Mouse (Mus musculus): ENCODE results near the gene Ctla4.

Ctla4 gene

GRCm38 (mm10) chr1:60886981-60887380 is at the start of gene Ctla4:
Gene Ctla4, plus strand, starts transcription at chr1:60887000.
- ChIA-PET POLR2A (no interaction called here), CTCF (no interaction called here)

- POLR2A ChIA-PET, result interaction anchor here (0.8 to 14.0 kb wide), 15 partner anchors 9 to 495 kb away, joined by 3 to 379 read pairs (median 10); no protein-coding TSS in a partner anchor
- CTCF ChIA-PET, result interaction anchor here in 2 of 4 experiments (0.9 to 1.8 kb wide), 4 partner anchors 12 to 18 kb away, joined by 3 to 7 read pairs (median 6); no protein-coding TSS in a partner anchor
These were observed 47.6 kb upstream of the Ctla4 start for GRCm38 (mm10) chr1:60839161-60839560.

DNA sequence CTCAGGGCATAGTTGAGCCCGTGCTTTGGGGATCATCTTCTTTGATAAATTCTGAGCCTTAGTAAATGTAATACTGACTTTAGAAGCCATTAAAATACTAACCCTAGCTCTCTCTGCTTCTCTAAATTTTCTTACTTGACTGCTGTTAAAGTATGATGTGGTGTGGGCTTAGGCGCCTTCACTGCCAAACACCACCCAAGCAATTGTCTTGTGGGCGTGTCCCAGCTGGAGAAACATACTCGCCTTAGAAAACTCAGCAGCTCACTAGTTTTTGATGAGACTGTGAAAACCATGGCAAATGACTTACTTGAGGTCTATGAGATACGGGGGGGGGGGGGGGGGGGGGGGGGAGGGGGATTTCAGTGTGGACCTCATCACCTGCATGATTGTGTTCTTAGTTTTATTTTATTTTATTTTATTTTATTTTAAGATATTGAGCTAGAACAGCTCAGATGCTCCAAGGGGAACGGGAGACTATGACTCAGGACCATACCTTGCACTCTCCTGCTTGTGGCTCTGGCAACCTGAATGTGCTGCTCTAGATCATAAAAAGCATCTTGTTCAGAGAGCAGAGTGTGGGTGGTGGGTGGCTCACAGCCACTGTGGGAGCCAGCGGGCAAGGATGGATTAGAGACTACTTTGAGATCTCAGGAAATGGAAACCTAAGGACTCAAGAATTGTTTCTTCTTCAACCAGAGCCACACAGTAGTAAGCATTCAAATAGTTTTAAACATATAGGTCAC is 41.3 kb upstream of the Ctla4 start:
- ChIA-PET CTCF (interaction anchor here in 2 of 4 experiments (0.5 to 2.2 kb wide), 2 partner anchors 23 to 404 kb away, joined by 4 to 7 read pairs; no protein-coding TSS in a partner anchor), POLR2A (interaction anchor here in 2 of 4 experiments (0.6 to 14.0 kb wide), 11 partner anchors 7 to 56 kb away, joined by 3 to 379 read pairs (median 6); no protein-coding TSS in a partner anchor)

- ChIA-PET POLR2A (interaction anchor here in 2 of 4 experiments (0.5 to 14.0 kb wide), 6 partner anchors 9 to 129 kb away, joined by 3 to 379 read pairs (median 8); no protein-coding TSS in a partner anchor), CTCF (no interaction called here)
These were observed 40.1 kb upstream of the Ctla4 start for GRCm38 (mm10) chr1:60846616-60847275.

DNA sequence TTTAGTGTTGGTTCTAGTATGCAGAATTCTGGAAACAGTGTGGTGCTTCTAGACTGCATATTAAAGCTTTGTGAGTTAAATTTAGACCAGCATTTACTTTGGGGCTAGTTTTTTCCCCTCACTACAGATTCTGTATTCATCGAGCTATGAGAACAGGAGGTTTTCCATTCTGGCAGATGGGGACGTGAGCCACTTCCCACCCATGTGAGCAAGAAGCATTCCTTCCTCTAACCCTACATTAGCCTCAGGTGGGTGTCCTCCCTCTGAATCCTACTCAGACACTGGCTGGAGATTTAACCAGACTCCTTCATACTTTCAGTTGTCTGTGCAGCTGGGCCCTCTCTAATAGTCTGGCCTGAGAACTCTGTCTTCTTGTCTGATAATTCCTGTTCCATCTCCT is 37.7 kb upstream of the Ctla4 start:
- POLR2A ChIA-PET, result interaction anchor here (0.6 to 11.7 kb wide), 12 partner anchors 9 to 247 kb away, joined by 3 to 379 read pairs (median 4); no protein-coding TSS in a partner anchor
- CTCF ChIA-PET, result no interaction called here

DNA sequence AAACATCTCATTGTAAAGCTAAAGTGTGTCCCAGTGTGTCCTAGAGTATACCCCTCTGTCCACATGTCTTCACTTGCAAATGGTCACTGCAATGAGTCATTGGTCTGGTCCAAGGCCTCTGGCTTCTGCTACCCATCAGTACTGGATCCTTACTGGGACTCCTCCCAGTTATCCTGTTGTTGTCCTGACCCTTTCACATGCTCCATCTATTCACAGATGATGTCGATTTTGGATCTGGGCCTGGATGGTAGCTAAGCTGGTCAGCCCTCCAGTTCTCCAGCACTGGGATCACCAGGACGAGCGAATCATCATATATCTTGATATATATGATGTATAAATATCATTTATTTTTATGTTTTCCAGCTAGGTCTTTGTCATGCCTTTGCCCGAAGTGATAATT is 37.0 kb upstream of the Ctla4 start:
- ChIA-PET CTCF (no interaction called here), POLR2A (interaction anchor here in 3 of 4 experiments (0.6 to 11.7 kb wide), 11 partner anchors 10 to 1918 kb away, joined by 3 to 379 read pairs (median 6); no protein-coding TSS in a partner anchor)

DNA sequence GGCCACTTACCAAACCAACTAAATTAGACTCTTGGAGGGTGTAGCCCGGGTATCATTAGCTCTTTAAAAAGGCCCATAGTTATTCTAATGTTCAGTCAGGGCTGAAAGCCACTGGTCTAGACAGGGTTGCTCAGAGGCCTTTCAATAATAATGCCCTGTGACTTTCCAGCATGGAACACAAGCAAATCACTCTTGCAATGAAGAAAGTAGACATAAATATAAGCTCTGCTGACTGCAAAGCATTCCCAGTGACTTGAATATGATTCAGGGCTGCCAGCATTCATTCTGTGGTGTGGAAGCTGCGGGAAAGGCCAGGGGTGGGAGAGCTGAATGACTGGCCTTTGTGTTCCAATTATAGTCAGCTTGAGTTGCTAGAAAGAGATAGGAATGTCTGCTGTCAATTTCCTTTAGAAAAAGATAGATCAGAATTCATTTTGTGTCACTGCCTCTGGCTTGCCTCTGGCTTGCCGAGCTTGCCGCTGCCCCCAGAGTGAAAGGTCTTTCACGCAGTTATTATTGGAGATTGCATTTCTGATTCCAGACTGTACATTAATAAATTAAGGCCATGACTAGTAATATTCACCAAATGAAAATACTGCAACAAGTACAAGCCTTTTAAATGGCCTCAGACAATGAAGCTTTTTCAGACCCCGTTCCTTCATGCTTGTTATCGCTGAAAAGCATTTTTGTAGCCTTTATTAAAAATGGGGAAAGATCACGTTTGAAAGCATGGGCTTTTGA is 35.6 kb upstream of the Ctla4 start:
- ChIA-PET CTCF (interaction anchor here in 3 of 4 experiments (0.7 to 1.4 kb wide), 7 partner anchors 9 to 396 kb away, joined by 3 to 5 read pairs (median 3); no protein-coding TSS in a partner anchor), POLR2A (interaction anchor here (0.6 to 11.7 kb wide), 53 partner anchors 8 to 1916 kb away, joined by 3 to 379 read pairs (median 4); partner anchors contain the start of gene Raph1 (in 2 of the 4))

- POLR2A ChIA-PET, result interaction anchor here (0.6 to 11.7 kb wide), 55 partner anchors 10 to 1884 kb away, joined by 3 to 379 read pairs (median 5); partner anchors contain the start of genes Raph1 (in 2 of the 4) and Cyp20a1 (in 1 of the 4)
- CTCF ChIA-PET, result interaction anchor here (0.7 to 2.2 kb wide), 7 partner anchors 10 to 74 kb away, joined by 3 to 7 read pairs (median 4); no protein-coding TSS in a partner anchor
These were observed 34.6 kb upstream of the Ctla4 start for GRCm38 (mm10) chr1:60852075-60852769.

GRCm38 (mm10) chr1:60852770-60853147 is 34.0 kb upstream of the Ctla4 start:
- CTCF ChIA-PET, result interaction anchor here (0.5 to 2.2 kb wide), 9 partner anchors 9 to 131 kb away, joined by 3 to 7 read pairs (median 4); no protein-coding TSS in a partner anchor
- POLR2A ChIA-PET, result interaction anchor here (0.7 to 11.7 kb wide), 58 partner anchors 9 to 1884 kb away, joined by 3 to 379 read pairs (median 4); partner anchors contain the start of genes Cyp20a1 (in 2 of the 4), Raph1 (in 2 of the 4) and Abi2 (in 1 of the 4)

GRCm38 (mm10) chr1:60853330-60853956 is 33.4 kb upstream of the Ctla4 start:
- CTCF ChIA-PET, result interaction anchor here in 3 of 4 experiments (0.5 to 2.2 kb wide), 5 partner anchors 14 to 131 kb away, joined by 3 to 7 read pairs (median 5); no protein-coding TSS in a partner anchor

GRCm38 (mm10) chr1:60853991-60854390 is 32.8 kb upstream of the Ctla4 start:
- ChIA-PET CTCF (interaction anchor here in 2 of 4 experiments (2.1 to 2.2 kb wide), 2 partner anchors 31 kb away, joined by 6 to 7 read pairs; no protein-coding TSS in a partner anchor), POLR2A (interaction anchor here in 3 of 4 experiments (0.8 to 11.7 kb wide), 32 partner anchors 8 to 1883 kb away, joined by 3 to 379 read pairs (median 6); partner anchors contain the start of genes Raph1 (in 2 of the 3) and Cyp20a1 (in 1 of the 3))

More at GRCm38 (mm10) chr1:60853330-60853956, 33.4 kb upstream of the Ctla4 start:
- POLR2A ChIA-PET, result interaction anchor here in 3 of 4 experiments (0.5 to 11.7 kb wide), 46 partner anchors 8 to 1883 kb away, joined by 3 to 379 read pairs (median 4); partner anchors contain the start of genes Cyp20a1 (in 2 of the 3), Raph1 (in 2 of the 3) and Abi2 (in 1 of the 3)

DNA sequence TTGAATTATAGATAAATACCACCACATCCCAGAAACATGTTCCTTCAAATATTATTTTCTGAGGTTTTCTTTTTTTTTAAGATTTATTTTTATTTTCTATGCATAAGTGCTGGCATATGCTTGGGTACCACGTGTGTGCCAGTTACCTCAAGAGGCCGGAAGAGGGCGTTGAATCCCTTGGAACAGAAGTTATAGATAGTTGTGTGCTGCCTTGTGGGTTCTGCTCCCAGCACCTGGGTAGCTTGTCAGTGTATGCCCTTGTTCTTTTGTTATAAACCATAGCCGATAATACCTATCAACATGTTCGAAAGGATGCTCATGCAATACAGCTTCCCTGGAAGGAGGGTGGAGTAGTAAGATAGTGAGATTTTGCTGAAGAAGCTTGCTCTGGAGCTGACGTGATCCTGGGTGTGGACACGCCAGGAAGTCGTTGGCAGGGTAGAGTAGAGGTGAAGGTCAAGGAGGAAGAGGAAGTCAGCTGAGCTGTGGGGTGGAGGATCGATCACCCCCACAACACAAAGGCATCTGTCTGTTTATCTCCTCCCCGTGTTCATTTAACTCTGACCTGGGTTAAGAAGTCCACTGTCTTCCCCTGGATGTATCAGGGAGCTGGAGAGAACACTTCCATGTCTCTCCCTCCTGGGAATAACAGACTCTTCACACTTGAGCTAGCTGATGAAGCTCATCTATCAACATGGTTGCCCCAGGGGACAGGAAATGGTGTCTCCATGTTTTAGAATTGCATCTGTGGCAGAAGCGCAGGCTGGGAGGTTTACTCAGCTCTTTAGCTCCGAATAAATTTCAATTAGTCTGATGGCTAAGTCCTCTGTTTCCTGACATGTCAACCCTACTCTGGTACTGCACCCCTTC is 29.2 kb upstream of the Ctla4 start:
- ChIA-PET CTCF (interaction anchor here in 3 of 4 experiments (0.5 to 2.0 kb wide), 17 partner anchors 9 to 988 kb away, joined by 3 to 10 read pairs (median 3); no protein-coding TSS in a partner anchor), POLR2A (interaction anchor here (0.7 to 9.2 kb wide), 42 partner anchors 6 to 760 kb away, joined by 3 to 132 read pairs (median 4); partner anchors contain the start of genes Carf (in 1 of the 4) and Raph1 (in 1 of the 4))

GRCm38 (mm10) chr1:60859159-60859558 is 27.6 kb upstream of the Ctla4 start:
- ChIA-PET CTCF (interaction anchor here in 1 of 4 experiments (1.0 to 2.2 kb wide), 2 partner anchors 10 to 455 kb away, joined by 3 to 8 read pairs; no protein-coding TSS in a partner anchor), POLR2A (interaction anchor here in 3 of 4 experiments (0.6 to 9.2 kb wide), 13 partner anchors 8 to 646 kb away, joined by 3 to 132 read pairs (median 5); no protein-coding TSS in a partner anchor)

DNA sequence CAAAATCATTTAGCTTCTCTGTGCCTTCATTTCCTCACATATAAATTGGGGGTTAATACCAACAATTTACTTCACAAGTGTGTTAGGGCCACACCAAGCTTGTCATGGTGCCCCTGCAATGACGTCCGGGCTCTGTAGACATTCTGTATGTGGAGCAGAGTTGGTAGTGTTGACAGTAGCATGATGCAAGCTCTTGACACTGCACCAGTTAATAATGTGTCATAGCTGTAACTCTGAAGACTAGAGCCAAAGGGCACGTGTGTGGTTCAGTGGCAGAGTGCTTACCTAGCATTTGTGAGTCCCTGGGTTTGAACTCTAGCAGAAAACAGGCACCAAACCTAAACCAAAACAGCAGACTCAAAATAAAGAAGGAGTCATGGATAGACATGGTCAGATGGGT is 27.0 kb upstream of the Ctla4 start:
- POLR2A ChIA-PET, result interaction anchor here in 3 of 4 experiments (0.6 to 9.2 kb wide), 14 partner anchors 8 to 647 kb away, joined by 3 to 132 read pairs (median 4); partner anchors contain the start of gene Raph1 (in 1 of the 3)
- CTCF ChIA-PET, result interaction anchor here in 3 of 4 experiments (0.5 to 2.2 kb wide), 10 partner anchors 9 to 456 kb away, joined by 3 to 8 read pairs (median 3); no protein-coding TSS in a partner anchor

- CTCF ChIA-PET, result interaction anchor here in 3 of 4 experiments (0.5 to 2.2 kb wide), 9 partner anchors 8 to 433 kb away, joined by 3 to 8 read pairs (median 3); no protein-coding TSS in a partner anchor
- POLR2A ChIA-PET, result interaction anchor here in 3 of 4 experiments (0.7 to 9.2 kb wide), 10 partner anchors 9 to 328 kb away, joined by 3 to 132 read pairs (median 6); partner anchors contain the start of gene Raph1 (in 1 of the 3)
These were observed 26.3 kb upstream of the Ctla4 start for GRCm38 (mm10) chr1:60860357-60860946.
